Mouse (Mus musculus) cerebellum, adult 2 months (tissue): ENCODE measurements around the gene Prkx. TPM values are rescaled to one million over a fixed set of nuclear protein-coding genes. Genes with fewer than 3 reads are reported as not detected.

Source experiments
- DNase-seq, 2 experiments: peaks; one replicate each; pipeline ENCODE4 v3.0.0; 2021
- H3K27ac ChIP-seq: fragments of 200-500 bp; 2 replicates; pipeline ENCODE4 v1.5.1; 2012; ENCODE audit warnings: low read length, control low read depth, inconsistent platforms; ENCODE audit not compliant: insufficient read depth
- H3K27me3 ChIP-seq: fragments of 200-500 bp; 2 replicates; pipeline ENCODE4 v1.6.1; 2012; ENCODE audit warnings: inconsistent platforms, mild to moderate bottlenecking, low read length, moderate library complexity; ENCODE audit not compliant: control insufficient read depth, insufficient read depth
- H3K4me1 ChIP-seq: fragments of 200-500 bp; 2 replicates; pipeline ENCODE4 v1.6.1; 2011; ENCODE audit warnings: low read length; ENCODE audit not compliant: control insufficient read depth, insufficient read depth
- H3K4me3 ChIP-seq: fragments of 200-500 bp; replicated peaks from 2 replicates; pipeline ENCODE3; 2011; ENCODE audit warnings: mild to moderate bottlenecking, low read depth, low read length, control low read depth; ENCODE audit not compliant: insufficient read depth
- CTCF ChIP-seq: fragments of 200-500 bp; IDR thresholded peaks from 2 replicates; pipeline ENCODE4 v1.5.1; 2011; ENCODE audit warnings: low read depth, mild to moderate bottlenecking, control low read depth, low read length, moderate library complexity, borderline replicate concordance; ENCODE audit not compliant: insufficient read depth
- POLR2A ChIP-seq: fragments of 200-500 bp; IDR thresholded peaks from 2 replicates; pipeline ENCODE4 v1.6.1; 2011; ENCODE audit warnings: low read length, control low read depth, borderline replicate concordance; ENCODE audit not compliant: insufficient read depth
- WGBS: fragments of 180-500 bp; shearing (Covaris S2); methylation state at CpG from one replicate; pipeline ENCODE4 v1.1.7; 2018; 5-methylcytosine and 5-hydroxymethylcytosine counted together
- polyA plus RNA-seq: library from polyadenylated mRNA; depleted of rRNA; stranded (reverse); fragments of >200 nt; gene quantifications from 2 replicates; pipeline ENCODE4 v1.2.3, GENCODE M21; 2012; rRNA removed

Gene Prkx
- 10.1 and 10.2 TPM in 2 replicates for polyA plus RNA-seq

DNA sequence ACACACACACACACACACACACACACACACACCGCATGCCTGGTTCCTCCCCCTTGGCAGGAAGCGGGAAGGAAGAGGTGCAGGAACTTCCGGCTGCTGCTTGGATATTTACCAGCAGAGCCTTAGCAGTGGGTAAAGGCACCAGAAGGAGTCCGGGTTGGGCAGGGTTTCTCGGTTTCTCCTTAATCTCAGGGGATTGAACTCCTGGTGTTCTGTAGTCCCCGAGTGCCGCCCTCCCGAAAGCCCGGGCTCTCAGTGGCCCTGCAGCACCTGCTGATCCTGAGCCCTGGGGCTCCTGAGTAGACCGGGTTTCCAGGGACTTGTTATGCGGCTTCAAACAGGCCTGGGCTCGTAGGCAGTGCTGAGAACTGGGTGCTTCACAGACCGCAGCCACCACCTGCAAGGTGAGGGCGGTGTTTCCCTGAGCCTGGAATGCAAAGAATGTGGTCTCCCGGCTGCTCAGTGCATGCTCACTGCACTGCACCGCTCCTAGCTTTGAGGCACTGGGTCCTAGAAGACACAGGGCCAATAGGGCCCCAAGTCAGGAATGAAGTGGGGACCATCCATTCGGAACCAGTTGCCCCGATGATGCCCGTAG is at the start of gene Prkx:
TSS of gene Prkx (minus strand) at position 41 of the 598 bp plus-strand sequence.
- H3K4me3 ChIP-seq: peak within 1 kb of the TSS; percentile 79
- no peaks in the 10 kb centered on the region for H3K27me3 ChIP-seq
- peak within 1 kb of the TSS; percentile 80 for H3K27ac ChIP-seq
- DNase-seq: peak in 1 of 2 experiments; percentile 71
- 10% methylated on average over 17 of the region's 19 CpGs for WGBS
- no peaks in the 10 kb centered on the region for H3K4me1 ChIP-seq
- TF ChIP-seq POLR2A: peak; percentile 22; the same call in 1 of the 2 replicates
- TF ChIP-seq CTCF: no peak

DNA sequence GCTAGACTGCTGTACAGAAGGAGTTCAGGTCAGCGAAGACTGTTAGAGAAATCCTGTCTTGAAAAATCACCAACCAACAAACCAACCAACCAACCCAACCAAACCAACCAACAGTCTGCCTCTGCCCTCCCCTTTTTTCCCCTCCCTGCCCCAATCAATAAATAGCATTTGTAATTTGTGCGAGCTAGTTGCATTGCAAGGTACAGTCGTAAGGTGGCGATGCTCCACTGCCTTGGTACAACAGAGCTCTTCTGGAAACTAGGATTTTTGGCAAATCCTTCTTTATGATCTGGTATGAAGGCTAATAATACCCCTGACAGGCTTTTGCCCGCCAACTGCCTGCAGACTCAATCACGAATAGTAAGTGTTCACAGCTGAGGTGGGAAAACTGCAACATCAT is 16.0 kb upstream of the Prkx start:
- Histone ChIP-seq H3K27ac (no peak overlapping the region), H3K4me1 (no peaks in the 10 kb centered on the region), H3K27me3 (no peaks in the 10 kb centered on the region), H3K4me3 (no peak overlapping the region)
- TF ChIP-seq CTCF (0 out of 2 replicates have a peak, but pooled peaks have one; percentile 14), POLR2A (no peak)
- 36% methylated on average over 6 of the region's 6 CpGs for WGBS
- DNase-seq: peak; percentile 12 to 23

GRCm38 (mm10) chrX:77810608-77811206 is 14.6 kb upstream of the Prkx start:
- TF ChIP-seq POLR2A (no peak), CTCF (peak; percentile 56)
- Histone ChIP-seq H3K4me1 (no peaks in the 10 kb centered on the region), H3K4me3 (peak overlapping the region; percentile 97), H3K27me3 (no peaks in the 10 kb centered on the region), H3K27ac (0 out of 2 replicates have a peak overlapping the region, but pooled peaks have one; percentile 55)
- DNase-seq: peak; percentile 54 to 80
- 10% methylated on average over 17 of the region's 17 CpGs for WGBS

GRCm38 (mm10) chrX:77808602-77809001 is 12.5 kb upstream of the Prkx start:
- no peaks in the 10 kb centered on the region for H3K4me1 ChIP-seq
- H3K4me3 ChIP-seq: no peak overlapping the region
- WGBS: 18% methylated on average over 2 of the region's 2 CpGs
- peak in 1 of 2 experiments; percentile 31 for DNase-seq
- no peaks in the 10 kb centered on the region for H3K27me3 ChIP-seq
- no peak for TF ChIP-seq POLR2A
- TF ChIP-seq CTCF: peak; percentile 46; the same call in 1 of the 2 replicates
- H3K27ac ChIP-seq: no peak overlapping the region

GRCm38 (mm10) chrX:77802293-77802692 is 6.2 kb upstream of the Prkx start:
- 83% methylated on average over 2 of the region's 2 CpGs for WGBS
- H3K27ac ChIP-seq: no peak overlapping the region
- H3K4me3 ChIP-seq: no peak overlapping the region
- DNase-seq: no peak
- H3K27me3 ChIP-seq: no peaks in the 10 kb centered on the region
- H3K4me1 ChIP-seq: no peaks in the 10 kb centered on the region
- TF ChIP-seq POLR2A (no peak), CTCF (no peak)

- no peaks in the 10 kb centered on the region for H3K27me3 ChIP-seq
- no peak for DNase-seq
- no peak overlapping the region for H3K27ac ChIP-seq
- H3K4me1 ChIP-seq: no peaks in the 10 kb centered on the region
- H3K4me3 ChIP-seq: no peak overlapping the region
- TF ChIP-seq CTCF (no peak), POLR2A (no peak)
- WGBS: 61% methylated on average over 1 of the region's 1 CpGs
Measured at GRCm38 (mm10) chrX:77801543-77801942, 5.5 kb upstream of the Prkx start.

DNA sequence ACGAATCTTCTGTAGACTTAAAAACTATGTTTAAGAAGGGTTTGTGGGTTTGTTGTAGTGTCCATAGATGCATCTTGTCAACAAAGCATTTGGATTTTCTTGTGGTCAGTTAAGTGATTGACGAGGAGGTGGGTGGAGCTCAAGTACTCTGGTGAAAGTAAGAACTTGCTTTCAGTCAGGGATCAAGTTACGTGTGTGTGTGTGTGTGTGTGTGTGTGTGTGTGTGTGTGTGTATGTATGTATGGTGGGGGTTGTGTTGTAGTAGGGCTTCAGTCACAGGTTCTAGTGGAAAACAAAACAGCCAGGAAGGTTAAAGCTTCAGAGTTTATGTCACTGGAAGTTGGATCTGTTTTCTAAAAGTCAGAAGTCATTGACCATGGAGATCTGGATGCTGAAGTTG is 3.5 kb upstream of the Prkx start:
- DNase-seq: no peak
- Histone ChIP-seq H3K4me1 (no peaks in the 10 kb centered on the region), H3K27me3 (no peaks in the 10 kb centered on the region), H3K4me3 (no peak overlapping the region), H3K27ac (no peak overlapping the region)
- WGBS: 78% methylated on average over 3 of the region's 3 CpGs
- TF ChIP-seq CTCF (no peak), POLR2A (no peak)

DNA sequence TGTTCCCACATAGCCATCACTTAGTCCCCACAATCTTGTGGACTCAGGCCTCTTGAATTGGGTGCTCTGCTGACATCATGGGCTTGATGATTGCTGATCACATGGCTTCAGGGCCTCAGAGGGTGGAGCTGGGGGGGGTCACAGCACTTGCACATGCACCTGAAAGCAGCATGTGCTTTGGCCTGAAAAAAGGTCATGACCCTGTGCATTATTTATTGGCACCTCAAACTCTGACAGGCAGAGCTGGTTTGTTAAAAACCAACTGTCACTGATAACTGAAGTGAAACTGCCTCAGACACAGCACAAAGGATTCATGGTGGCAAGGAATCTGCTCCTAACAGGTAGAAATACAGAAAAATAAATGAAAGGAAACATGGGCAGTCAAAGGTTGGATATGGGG is 1.7 kb upstream of the Prkx start:
- TF ChIP-seq CTCF (no peak), POLR2A (no peak)
- H3K27ac ChIP-seq: no peak overlapping the region
- no peaks in the 10 kb centered on the region for H3K4me1 ChIP-seq
- no peak for DNase-seq
- no peaks in the 10 kb centered on the region for H3K27me3 ChIP-seq
- no peak overlapping the region for H3K4me3 ChIP-seq
